Mouse (Mus musculus) large intestine, adult 2 months (tissue): Measurements from ENCODE around the gene Zfp26. TPM values are rescaled to one million over a fixed set of nuclear protein-coding genes. Genes with fewer than 3 reads are reported as not detected.
A peak's percentile ranks its signal among the peaks of the same experiment; 100 is the strongest.

ENCODE experiments used
- DNase-seq: peaks from one replicate; pipeline ENCODE4 v3.0.0-alpha.2; 2012; ENCODE audit warnings: low read depth, low spot score
- WGBS: fragments of 180-500 bp; shearing (Covaris S2); methylation state at CpG from one replicate; pipeline ENCODE4 v1.1.7; 2018; 5-methylcytosine and 5-hydroxymethylcytosine counted together
- polyA plus RNA-seq: library from polyadenylated mRNA; depleted of rRNA; stranded (reverse); fragments of >200 nt; gene quantifications from 2 replicates; pipeline ENCODE4 v1.2.3, GENCODE M21; 2012; rRNA removed

Gene Zfp26
- polyA plus RNA-seq: 1.2 and 1.7 TPM in 2 replicates

- under 1% methylated on average over 48 of the region's 48 CpGs for WGBS
These were observed at the start of gene Zfp26 for GRCm38 (mm10) chr9:20459377-20460317. Zfp26 (minus strand) TSS chr9:20460162.

GRCm38 (mm10) chr9:20509676-20510075 is 49.7 kb upstream of the Zfp26 start:
- no peak for DNase-seq
- 70% methylated on average over 3 of the region's 3 CpGs for WGBS

More at GRCm38 (mm10) chr9:20459377-20460317, at the start of gene Zfp26:
- peak; percentile 53 for DNase-seq

GRCm38 (mm10) chr9:20504801-20505200 is 44.8 kb upstream of the Zfp26 start:
- no peak for DNase-seq
- 88% methylated on average over 5 of the region's 5 CpGs for WGBS

- peak; percentile 8 for DNase-seq
- under 1% methylated on average over 9 of the region's 9 CpGs for WGBS
These were observed 33.3 kb upstream of the Zfp26 start for GRCm38 (mm10) chr9:20493281-20493680.

- WGBS: under 1% methylated on average over 40 of the region's 40 CpGs
- DNase-seq: peak; percentile 69
These were observed 32.7 kb upstream of the Zfp26 start, which contains the start of gene Zfp426 for GRCm38 (mm10) chr9:20492527-20493233. Zfp426 (minus strand) TSS chr9:20492746.

- 6% methylated on average over 20 of the region's 20 CpGs for WGBS
These were observed 32.0 kb upstream of the Zfp26 start for GRCm38 (mm10) chr9:20491858-20492526.

GRCm38 (mm10) chr9:20489536-20489935 is 29.6 kb upstream of the Zfp26 start:
- WGBS: 69% methylated on average over 5 of the region's 5 CpGs
- DNase-seq: no peak

More at GRCm38 (mm10) chr9:20491858-20492526, 32.0 kb upstream of the Zfp26 start:
- DNase-seq: peak; percentile 7

GRCm38 (mm10) chr9:20479396-20479795 is 19.4 kb upstream of the Zfp26 start:
- no peak for DNase-seq
- 92% methylated on average over 5 of the region's 5 CpGs for whole genome bisulfite sequencing

- no peak for DNase-seq
- WGBS: 100% methylated on average over 1 of the region's 1 CpGs
These were observed 16.7 kb upstream of the Zfp26 start for GRCm38 (mm10) chr9:20476632-20477031.

- DNase-seq: peak; percentile 48
- 53% methylated on average over 7 of the region's 7 CpGs for WGBS
These were observed 6.9 kb upstream of the Zfp26 start for GRCm38 (mm10) chr9:20466761-20467442.

- no peak for DNase-seq
- 86% methylated on average over 4 of the region's 4 CpGs for WGBS
These were observed 6.3 kb downstream of the Zfp26 start for GRCm38 (mm10) chr9:20453647-20454046.

GRCm38 (mm10) chr9:20451493-20451892 is 8.5 kb downstream of the Zfp26 start:
- WGBS: 87% methylated on average over 1 of the region's 1 CpGs
- DNase-seq: no peak

- 83% methylated on average over 4 of the region's 4 CpGs for WGBS
- DNase-seq: no peak
These were observed 16.7 kb downstream of the Zfp26 start for GRCm38 (mm10) chr9:20443183-20443783.

GRCm38 (mm10) chr9:20430004-20430403 is 30.0 kb downstream of the Zfp26 start:
- 81% methylated on average over 3 of the region's 3 CpGs for WGBS
- no peak for DNase-seq

- DNase-seq: no peak
- WGBS: 26% methylated on average over 1 of the region's 1 CpGs
These were observed 48.5 kb downstream of the Zfp26 start for GRCm38 (mm10) chr9:20411460-20411859.

- 91% methylated on average over 2 of the region's 2 CpGs for WGBS
- DNase-seq: no peak
These were observed 50.6 kb downstream of the Zfp26 start for GRCm38 (mm10) chr9:20409319-20409718.

GRCm38 (mm10) chr9:20385343-20385703 is 74.6 kb downstream of the Zfp26 start:
- no peak for DNase-seq
- 9% methylated on average over 16 of the region's 16 CpGs for WGBS

GRCm38 (mm10) chr9:20384532-20385342 is 75.2 kb downstream of the Zfp26 start, which contains the start of gene Zfp560:
Zfp560 (minus strand) TSS chr9:20385177.
- 6% methylated on average over 40 of the region's 40 CpGs for whole genome bisulfite sequencing
- peak; percentile 69 for DNase-seq
